Mouse (Mus musculus): ENCODE measurements at regions not wholly inside any gene's neighbourhood (a gene's known extent, or its start where the extent isn't known, plus 50 kb on each side); places are given as distances from the start of the nearest gene placed in this dataset.

- no peak for TF ChIP-seq MAFK (IDR thresholded peaks at IDR 0.05; ENCODE audit: insufficient read depth, low read depth, low read length)
- TF ChIP-seq CHD2 (IDR thresholded peaks at IDR 0.05; ENCODE audit: low read depth, low read length), result no peak
Observed at GRCm38 (mm10) chr12:77654282-77654681, 416.4 kb downstream of the Fut8 start.
